13 mouse cellular contexts compared by ENCODE assay signal in genomic region chrX:38734916-38735880, GRCm38 (mm10). TPM values are rescaled to one million over a fixed set of nuclear protein-coding genes. Genes with fewer than 3 reads are reported as not detected.
A peak's percentile ranks its signal among the peaks of the same experiment; 100 is the strongest.
DNase-seq lines count a peak whose midpoint lies in the region; ATAC-seq lines count a peak whose summit lies in the region.
"Had no signal": no experiment of that assay in that cellular context is flagged by ENCODE, and none has a peak within 500 bp of the region (broad histone marks: within the 10 kb centered on the region; RNA-seq: fewer than 3 reads in every experiment).

No protein-coding gene starts in this region.

- no peaks in the 10 kb centered on the region for H3K27me3 ChIP-seq in hindbrain, embryonic 14.5 days (ENCODE audit: control insufficient read depth, insufficient read depth, low read length)
- H3K27me3 ChIP-seq in hindbrain, embryonic 11.5 days (ENCODE audit: control insufficient read depth, insufficient read depth, low read length), result no peaks in the 10 kb centered on the region
- H3K27me3 ChIP-seq in midbrain, embryonic 14.5 days (ENCODE audit: control insufficient read depth, insufficient read depth, low read length), result no peaks in the 10 kb centered on the region
- 0 out of 2 replicates have a peak, but pooled peaks cover 5% of the 10 kb centered on the region for H3K27me3 ChIP-seq in midbrain, embryonic 10.5 days (ENCODE audit: low read depth, poor library complexity, severe bottlenecking)

- no peak for ATAC-seq in hindbrain, embryonic 14.5 days (ENCODE audit: low FRiP score)
- no peak for ATAC-seq in hindbrain, embryonic 11.5 days (ENCODE audit: low FRiP score)
- ATAC-seq in midbrain, embryonic 14.5 days (ENCODE audit: low FRiP score, low TSS enrichment), result no peak
- ATAC-seq: inflammation-experienced regulatory T-cells, adult 6 months had no signal

- H3K4me2 ChIP-seq in hindbrain, embryonic 14.5 days (replicated peaks), result no peak overlapping the region
- no peak overlapping the region for H3K4me2 ChIP-seq in hindbrain, embryonic 11.5 days (replicated peaks; ENCODE audit: low read depth, low read length)
- no peak overlapping the region for H3K4me2 ChIP-seq in midbrain, embryonic 14.5 days (ENCODE audit: low read length)

- no peaks in the 10 kb centered on the region for H3K36me3 ChIP-seq in hindbrain, embryonic 14.5 days (replicated peaks; ENCODE audit: control insufficient read depth, insufficient read depth)
- H3K36me3 ChIP-seq in hindbrain, embryonic 11.5 days (ENCODE audit: control insufficient read depth, insufficient read depth, low read length), result no peaks in the 10 kb centered on the region
- H3K36me3 ChIP-seq in midbrain, embryonic 14.5 days (ENCODE audit: control insufficient read depth, insufficient read depth, low read length), result no peaks in the 10 kb centered on the region
- H3K36me3 ChIP-seq in midbrain, embryonic 10.5 days, result no peaks in the 10 kb centered on the region

- H3K9ac ChIP-seq in hindbrain, embryonic 14.5 days, result no peak overlapping the region
- no peak overlapping the region for H3K9ac ChIP-seq in hindbrain, embryonic 11.5 days (ENCODE audit: low read depth, low read length)
- no peak overlapping the region for H3K9ac ChIP-seq in midbrain, embryonic 14.5 days (replicated peaks; ENCODE audit: low read length)

- H3K4me1 ChIP-seq in hindbrain, embryonic 14.5 days (replicated peaks; ENCODE audit: control insufficient read depth, insufficient read depth, low read length), result no peaks in the 10 kb centered on the region
- H3K4me1 ChIP-seq in hindbrain, embryonic 11.5 days (replicated peaks; ENCODE audit: control insufficient read depth, insufficient read depth, low read length), result no peaks in the 10 kb centered on the region
- no peaks in the 10 kb centered on the region for H3K4me1 ChIP-seq in midbrain, embryonic 14.5 days (ENCODE audit: control insufficient read depth, insufficient read depth, low read length)
- H3K4me1 ChIP-seq in midbrain, embryonic 10.5 days, result peaks cover 13% of the 10 kb centered on the region

- DNase-seq in hindbrain, embryonic 14.5 days (ENCODE audit: low spot score), result no peak
- no peak for DNase-seq in hindbrain, embryonic 11.5 days (ENCODE audit: low spot score)
- peak; percentile 11 for DNase-seq in midbrain, embryonic 14.5 days
- DNase-seq in midbrain, embryonic 10.5 days (ENCODE audit: low spot score), result no peak
- DNase-seq in adrenal gland, postnatal 25 days, result peak; percentile 44
- peak; percentile 18 for DNase-seq in forelimb bud, embryonic 11.5 days (ENCODE audit: low read depth, low spot score)
- DNase-seq in gastrocnemius, postnatal 14 days, result no peak
- DNase-seq in thymus, postnatal 4 days, result no peak
- DNase-seq: heart, adult 18-20 months; lung, adult 2 months; spleen, adult 18-20 months had no signal

- H3K4me3 ChIP-seq in hindbrain, embryonic 14.5 days (replicated peaks; ENCODE audit: low read length), result no peak overlapping the region
- no peak overlapping the region for H3K4me3 ChIP-seq in hindbrain, embryonic 11.5 days (ENCODE audit: low read depth, low read length)
- H3K4me3 ChIP-seq in midbrain, embryonic 14.5 days (replicated peaks; ENCODE audit: low read depth, low read length), result no peak overlapping the region
- H3K4me3 ChIP-seq in midbrain, embryonic 10.5 days, result no peak overlapping the region
- H3K4me3 ChIP-seq: left cerebral cortex, adult 2 months had no signal

- 0 out of 2 replicates have a peak overlapping the region, but pooled peaks have one; percentile 29 for H3K27ac ChIP-seq in hindbrain, embryonic 14.5 days
- H3K27ac ChIP-seq in hindbrain, embryonic 11.5 days (ENCODE audit: low read depth, low read length), result no peak overlapping the region
- H3K27ac ChIP-seq in midbrain, embryonic 14.5 days (replicated peaks; ENCODE audit: low read depth, low read length), result no peak overlapping the region
- no peak overlapping the region for H3K27ac ChIP-seq in midbrain, embryonic 10.5 days (replicated peaks)
- H3K27ac ChIP-seq: left cerebral cortex, adult 2 months had no signal

- 48% methylated on average over 13 of the region's 13 CpGs for WGBS in hindbrain, embryonic 14.5 days
- 65% methylated on average over 13 of the region's 13 CpGs for WGBS in hindbrain, embryonic 11.5 days
- WGBS in midbrain, embryonic 14.5 days, result 55% methylated on average over 13 of the region's 13 CpGs
- WGBS in midbrain, embryonic 10.5 days, result 73% methylated on average over 13 of the region's 13 CpGs

- intact Hi-C loops in gastrocnemius, postnatal 14 days (cut with DNase I; ENCODE audit: low total_unique reads), result no loop called here

- no peaks in the 10 kb centered on the region for H3K9me3 ChIP-seq in hindbrain, embryonic 14.5 days (ENCODE audit: control insufficient read depth, low read length)
- no peaks in the 10 kb centered on the region for H3K9me3 ChIP-seq in hindbrain, embryonic 11.5 days (ENCODE audit: control insufficient read depth, low read length)
- no peaks in the 10 kb centered on the region for H3K9me3 ChIP-seq in midbrain, embryonic 14.5 days (ENCODE audit: control insufficient read depth, low read length)
- H3K9me3 ChIP-seq in midbrain, embryonic 10.5 days (replicated peaks), result no peaks in the 10 kb centered on the region

RNA-seq across cellular contexts. Expression of gene 6030498E09Rik, which starts 37.3 kb away (rescaled TPM):
- not detected in 2 replicates for polyA plus RNA-seq in hindbrain, embryonic 14.5 days (2014; fragmentation: Nextera tagmentation; extraction: Ambion mirVana)
- not detected in 2 replicates for polyA plus RNA-seq in hindbrain, embryonic 11.5 days (2014; fragmentation: Nextera tagmentation; extraction: Ambion mirVana)
- not detected in 2 replicates for polyA plus RNA-seq in midbrain, embryonic 14.5 days (2014; fragmentation: Nextera tagmentation; extraction: Ambion mirVana)
- not detected in 2 replicates for polyA plus RNA-seq in midbrain, embryonic 10.5 days (2016; fragmentation: Nextera tagmentation; extraction: Ambion mirVana)
- total RNA-seq in adrenal gland, postnatal 25 days (2021), result not detected in 2 replicates
- total RNA-seq in gastrocnemius, postnatal 14 days (2021), result not detected
- total RNA-seq: heart, adult 18-20 months; left cerebral cortex, adult 2 months had no signal
- polyA plus RNA-seq: inflammation-experienced regulatory T-cells, adult 6 months; lung, adult 2 months had no signal

Comparison
In these comparisons a context has a peak if more than half of its experiments do, and no peak if none do; other contexts are left out.
1. DNase-seq: peak in midbrain, embryonic 14.5 days (single experiment), adrenal gland, postnatal 25 days (single experiment) and forelimb bud, embryonic 11.5 days (single experiment); none in hindbrain, embryonic 14.5 days (single experiment), hindbrain, embryonic 11.5 days (single experiment), midbrain, embryonic 10.5 days (single experiment), gastrocnemius, postnatal 14 days (single experiment) and thymus, postnatal 4 days (single experiment).